Mouse (Mus musculus) ZHBTc4 (cell line): ENCODE measurements at regions not wholly inside any gene's neighbourhood (a gene's known extent, or its start where the extent isn't known, plus 50 kb on each side); places are given as distances from the start of the nearest gene placed in this dataset.

Experiments used
- DNase-seq: peaks from one replicate; pipeline ENCODE4 v3.0.0-alpha.2; 2011; ENCODE audit warnings: low read depth, low spot score

- DNase-seq = peak; percentile 57
Observed at GRCm38 (mm10) chr5:128550736-128551135, 49.9 kb upstream of the Fzd10 start.

GRCm38 (mm10) chr5:128549811-128550210, 50.8 kb upstream of the Fzd10 start:
- DNase-seq = peak; percentile 53

GRCm38 (mm10) chr5:128542049-128542448, 58.6 kb upstream of the Fzd10 start:
- DNase-seq = peak; percentile 49

GRCm38 (mm10) chr5:128538646-128539045, 62.0 kb upstream of the Fzd10 start:
- no peak for DNase-seq

- DNase-seq = peak; percentile 79
Observed at GRCm38 (mm10) chr5:128537218-128537617, 63.4 kb upstream of the Fzd10 start.

GRCm38 (mm10) chr5:128536393-128536792, 64.3 kb upstream of the Fzd10 start:
- DNase-seq = no peak

- DNase-seq = peak; percentile 83
Observed at GRCm38 (mm10) chr5:128527241-128527640, 73.4 kb upstream of the Fzd10 start.

GRCm38 (mm10) chr5:128526432-128526831, 74.2 kb upstream of the Fzd10 start:
- no peak for DNase-seq

- peak; percentile 63 for DNase-seq
Observed at GRCm38 (mm10) chr5:128524377-128525280, 76.0 kb upstream of the Fzd10 start.

GRCm38 (mm10) chr5:128522667-128523066, 78.0 kb upstream of the Fzd10 start:
- DNase-seq = peak; percentile 86

GRCm38 (mm10) chr5:128517336-128517735, 83.3 kb upstream of the Fzd10 start:
- peak; percentile 39 for DNase-seq

- peak; percentile 85 for DNase-seq
Observed at GRCm38 (mm10) chr5:128515343-128515742, 82.5 kb upstream of the Tmem132d start.

GRCm38 (mm10) chr5:128513261-128513660, 80.4 kb upstream of the Tmem132d start:
- no peak for DNase-seq

- DNase-seq = no peak
Observed at GRCm38 (mm10) chr5:128512606-128513005, 79.7 kb upstream of the Tmem132d start.

GRCm38 (mm10) chr5:128504502-128504901, 71.6 kb upstream of the Tmem132d start:
- peak; percentile 75 for DNase-seq

GRCm38 (mm10) chr5:128499488-128499887, 66.6 kb upstream of the Tmem132d start:
- no peak for DNase-seq

- DNase-seq = peak; percentile 87
Observed at GRCm38 (mm10) chr5:128499033-128499432, 66.2 kb upstream of the Tmem132d start.

GRCm38 (mm10) chr5:128492541-128492940, 59.7 kb upstream of the Tmem132d start:
- DNase-seq = no peak

GRCm38 (mm10) chr5:128491155-128491554, 58.3 kb upstream of the Tmem132d start:
- DNase-seq = peak; percentile 82

GRCm38 (mm10) chr5:128488872-128489580, 56.1 kb upstream of the Tmem132d start:
- peak; percentile 67 for DNase-seq

GRCm38 (mm10) chr5:128487371-128487770, 54.5 kb upstream of the Tmem132d start:
- DNase-seq = peak; percentile 91

GRCm38 (mm10) chr5:128484116-128484515, 51.2 kb upstream of the Tmem132d start:
- no peak for DNase-seq

- DNase-seq = peak; percentile 58
Observed at GRCm38 (mm10) chr5:128483441-128483810, 50.5 kb upstream of the Tmem132d start.
